Mouse (Mus musculus) megakaryocyte, embryonic 14.5 days (primary cell): ENCODE data around the gene Hnrnpk.

ENCODE experiments used
- FLI1 ChIP-seq: IDR thresholded peaks from 2 replicates; pipeline ENCODE4 v1.6.1; 2012; ENCODE audit warnings: low read length, inconsistent platforms, mixed read lengths
- GATA1 ChIP-seq: IDR thresholded peaks from 3 replicates; pipeline ENCODE4 v1.6.1; 2012; ENCODE audit warnings: mixed read lengths, low read length, inconsistent platforms, borderline replicate concordance

- TF ChIP-seq GATA1 (no peak), FLI1 (no peak)
Measured at GRCm38 (mm10) chr13:58439716-58440115, 36.6 kb upstream of the Hnrnpk start.
